Mouse (Mus musculus): ENCODE data around the gene Tff1. TPM values are rescaled to one million over a fixed set of nuclear protein-coding genes. Genes with fewer than 3 reads are reported as not detected.

The Tff1 gene
- polyA plus RNA-seq (2014; fragmentation: Nextera tagmentation; extraction: Ambion mirVana): not detected in 2 replicates

GRCm38 (mm10) chr17:31165127-31165526, at the start of gene Tff1:
Gene Tff1, minus strand, starts transcription at chr17:31165277.
- H3K9me3 ChIP-seq (replicated peaks; ENCODE audit: control insufficient read depth, low read length): no peaks in the 10 kb centered on the region
- DNase-seq (ENCODE audit: low spot score) (no peak), ATAC-seq (replicated peaks; ENCODE audit: insufficient number of reproducible peaks, low FRiP score, low TSS enrichment, low read depth) (no peak)
- H3K27ac ChIP-seq (replicated peaks; ENCODE audit: low read depth, low read length): no peak within 1 kb of the TSS
- 87% methylated on average over 6 of the region's 6 CpGs for WGBS
- no peaks in the 10 kb centered on the region for H3K4me1 ChIP-seq (ENCODE audit: control insufficient read depth, insufficient read depth, low read length)
- no peak within 1 kb of the TSS for H3K4me3 ChIP-seq (ENCODE audit: low read depth, low read length)
- H3K36me3 ChIP-seq (replicated peaks; ENCODE audit: control insufficient read depth, insufficient read depth, low read depth, low read length): no peaks in the 10 kb centered on the region
- no peak within 1 kb of the TSS for H3K4me2 ChIP-seq (ENCODE audit: low read depth, low read length)
- no peaks in the 10 kb centered on the region for H3K27me3 ChIP-seq (ENCODE audit: control insufficient read depth, insufficient read depth, low read length)
- H3K9ac ChIP-seq (replicated peaks; ENCODE audit: low read length): no peak within 1 kb of the TSS

- no peak overlapping the region for H3K4me3 ChIP-seq (ENCODE audit: low read depth, low read length)
- no peaks in the 10 kb centered on the region for H3K36me3 ChIP-seq (replicated peaks; ENCODE audit: control insufficient read depth, insufficient read depth, low read depth, low read length)
- H3K9ac ChIP-seq (replicated peaks; ENCODE audit: low read length): no peak overlapping the region
- no peaks in the 10 kb centered on the region for H3K27me3 ChIP-seq (ENCODE audit: control insufficient read depth, insufficient read depth, low read length)
- no peaks in the 10 kb centered on the region for H3K9me3 ChIP-seq (replicated peaks; ENCODE audit: control insufficient read depth, low read length)
- ATAC-seq (replicated peaks; ENCODE audit: insufficient number of reproducible peaks, low FRiP score, low TSS enrichment, low read depth): no peak
- no peaks in the 10 kb centered on the region for H3K4me1 ChIP-seq (ENCODE audit: control insufficient read depth, insufficient read depth, low read length)
- no peak overlapping the region for H3K27ac ChIP-seq (replicated peaks; ENCODE audit: low read depth, low read length)
- H3K4me2 ChIP-seq (ENCODE audit: low read depth, low read length): no peak overlapping the region
- no peak for DNase-seq (ENCODE audit: low spot score)
- WGBS: 93% methylated on average over 6 of the region's 6 CpGs
Measured at GRCm38 (mm10) chr17:31211881-31212280, 46.8 kb upstream of the Tff1 start.

GRCm38 (mm10) chr17:31210299-31210698, 45.2 kb upstream of the Tff1 start:
- H3K4me2 ChIP-seq (ENCODE audit: low read depth, low read length): no peak overlapping the region

GRCm38 (mm10) chr17:31209376-31209930, 44.4 kb upstream of the Tff1 start:
- no peak for ATAC-seq (replicated peaks; ENCODE audit: insufficient number of reproducible peaks, low FRiP score, low TSS enrichment, low read depth)
- 92% methylated on average over 11 of the region's 11 CpGs for WGBS
- H3K9me3 ChIP-seq (replicated peaks; ENCODE audit: control insufficient read depth, low read length): no peaks in the 10 kb centered on the region
- no peak overlapping the region for H3K4me2 ChIP-seq (ENCODE audit: low read depth, low read length)
- H3K4me3 ChIP-seq (ENCODE audit: low read depth, low read length): no peak overlapping the region
- H3K4me1 ChIP-seq (ENCODE audit: control insufficient read depth, insufficient read depth, low read length): no peaks in the 10 kb centered on the region
- H3K27me3 ChIP-seq (ENCODE audit: control insufficient read depth, insufficient read depth, low read length): no peaks in the 10 kb centered on the region
- DNase-seq (ENCODE audit: low spot score): no peak
- H3K27ac ChIP-seq (replicated peaks; ENCODE audit: low read depth, low read length): no peak overlapping the region
- no peaks in the 10 kb centered on the region for H3K36me3 ChIP-seq (replicated peaks; ENCODE audit: control insufficient read depth, insufficient read depth, low read depth, low read length)
- H3K9ac ChIP-seq (replicated peaks; ENCODE audit: low read length): no peak overlapping the region

More at GRCm38 (mm10) chr17:31210299-31210698, 45.2 kb upstream of the Tff1 start:
- Histone ChIP-seq H3K27me3 (ENCODE audit: control insufficient read depth, insufficient read depth, low read length) (no peaks in the 10 kb centered on the region), H3K4me3 (ENCODE audit: low read depth, low read length) (no peak overlapping the region), H3K9me3 (replicated peaks; ENCODE audit: control insufficient read depth, low read length) (no peaks in the 10 kb centered on the region), H3K4me1 (ENCODE audit: control insufficient read depth, insufficient read depth, low read length) (no peaks in the 10 kb centered on the region), H3K9ac (replicated peaks; ENCODE audit: low read length) (no peak overlapping the region), H3K27ac (replicated peaks; ENCODE audit: low read depth, low read length) (no peak overlapping the region), H3K36me3 (replicated peaks; ENCODE audit: control insufficient read depth, insufficient read depth, low read depth, low read length) (no peaks in the 10 kb centered on the region)
- 88% methylated on average over 7 of the region's 7 CpGs for WGBS
- DNase-seq (ENCODE audit: low spot score) (no peak), ATAC-seq (replicated peaks; ENCODE audit: insufficient number of reproducible peaks, low FRiP score, low TSS enrichment, low read depth) (no peak)

- H3K36me3 ChIP-seq (replicated peaks; ENCODE audit: control insufficient read depth, insufficient read depth, low read depth, low read length): no peaks in the 10 kb centered on the region
- H3K4me1 ChIP-seq (ENCODE audit: control insufficient read depth, insufficient read depth, low read length): no peaks in the 10 kb centered on the region
- H3K9ac ChIP-seq (replicated peaks; ENCODE audit: low read length): no peak overlapping the region
- H3K4me3 ChIP-seq (ENCODE audit: low read depth, low read length): no peak overlapping the region
- ATAC-seq (replicated peaks; ENCODE audit: insufficient number of reproducible peaks, low FRiP score, low TSS enrichment, low read depth) (no peak), DNase-seq (ENCODE audit: low spot score) (no peak)
- no peak overlapping the region for H3K27ac ChIP-seq (replicated peaks; ENCODE audit: low read depth, low read length)
- WGBS: 88% methylated on average over 8 of the region's 8 CpGs
- no peak overlapping the region for H3K4me2 ChIP-seq (ENCODE audit: low read depth, low read length)
- H3K9me3 ChIP-seq (replicated peaks; ENCODE audit: control insufficient read depth, low read length): no peaks in the 10 kb centered on the region
- no peaks in the 10 kb centered on the region for H3K27me3 ChIP-seq (ENCODE audit: control insufficient read depth, insufficient read depth, low read length)
Measured at GRCm38 (mm10) chr17:31208654-31209053, 43.6 kb upstream of the Tff1 start.

GRCm38 (mm10) chr17:31207771-31208334, 42.8 kb upstream of the Tff1 start, which contains the start of gene Ubash3a:
Gene Ubash3a, plus strand, starts transcription at chr17:31207873.
- no peaks in the 10 kb centered on the region for H3K4me1 ChIP-seq (ENCODE audit: control insufficient read depth, insufficient read depth, low read length)
- no peak within 1 kb of the TSS for H3K9ac ChIP-seq (replicated peaks; ENCODE audit: low read length)
- no peak within 1 kb of the TSS for H3K27ac ChIP-seq (replicated peaks; ENCODE audit: low read depth, low read length)
- no peaks in the 10 kb centered on the region for H3K9me3 ChIP-seq (replicated peaks; ENCODE audit: control insufficient read depth, low read length)
- H3K36me3 ChIP-seq (replicated peaks; ENCODE audit: control insufficient read depth, insufficient read depth, low read depth, low read length): no peaks in the 10 kb centered on the region
- no peaks in the 10 kb centered on the region for H3K27me3 ChIP-seq (ENCODE audit: control insufficient read depth, insufficient read depth, low read length)
- DNase-seq (ENCODE audit: low spot score) (no peak), ATAC-seq (replicated peaks; ENCODE audit: insufficient number of reproducible peaks, low FRiP score, low TSS enrichment, low read depth) (no peak)
- no peak within 1 kb of the TSS for H3K4me2 ChIP-seq (ENCODE audit: low read depth, low read length)
- no peak within 1 kb of the TSS for H3K4me3 ChIP-seq (ENCODE audit: low read depth, low read length)
- WGBS: 74% methylated on average over 12 of the region's 12 CpGs

- no peak within 1 kb of the TSS for H3K27ac ChIP-seq (replicated peaks; ENCODE audit: low read depth, low read length)
- WGBS: 87% methylated on average over 11 of the region's 11 CpGs
- H3K9me3 ChIP-seq (replicated peaks; ENCODE audit: control insufficient read depth, low read length): no peaks in the 10 kb centered on the region
- H3K4me2 ChIP-seq (ENCODE audit: low read depth, low read length): no peak within 1 kb of the TSS
- H3K9ac ChIP-seq (replicated peaks; ENCODE audit: low read length): no peak within 1 kb of the TSS
- no peak for ATAC-seq (replicated peaks; ENCODE audit: insufficient number of reproducible peaks, low FRiP score, low TSS enrichment, low read depth)
- H3K27me3 ChIP-seq (ENCODE audit: control insufficient read depth, insufficient read depth, low read length): no peaks in the 10 kb centered on the region
- H3K4me3 ChIP-seq (ENCODE audit: low read depth, low read length): no peak within 1 kb of the TSS
- H3K4me1 ChIP-seq (ENCODE audit: control insufficient read depth, insufficient read depth, low read length): no peaks in the 10 kb centered on the region
- no peaks in the 10 kb centered on the region for H3K36me3 ChIP-seq (replicated peaks; ENCODE audit: control insufficient read depth, insufficient read depth, low read depth, low read length)
- DNase-seq (ENCODE audit: low spot score): no peak
Measured at GRCm38 (mm10) chr17:31198877-31199276, 33.8 kb upstream of the Tff1 start, which contains the start of gene Tmprss3. Gene Tmprss3, minus strand, starts transcription at chr17:31198977.

GRCm38 (mm10) chr17:31196283-31196682, 31.2 kb upstream of the Tff1 start:
- DNase-seq (ENCODE audit: low spot score) (no peak), ATAC-seq (replicated peaks; ENCODE audit: insufficient number of reproducible peaks, low FRiP score, low TSS enrichment, low read depth) (no peak)
- Histone ChIP-seq H3K4me3 (ENCODE audit: low read depth, low read length) (no peak overlapping the region), H3K4me2 (ENCODE audit: low read depth, low read length) (no peak overlapping the region), H3K27me3 (ENCODE audit: control insufficient read depth, insufficient read depth, low read length) (no peaks in the 10 kb centered on the region), H3K36me3 (replicated peaks; ENCODE audit: control insufficient read depth, insufficient read depth, low read depth, low read length) (no peaks in the 10 kb centered on the region), H3K9me3 (replicated peaks; ENCODE audit: control insufficient read depth, low read length) (no peaks in the 10 kb centered on the region), H3K4me1 (ENCODE audit: control insufficient read depth, insufficient read depth, low read length) (no peaks in the 10 kb centered on the region), H3K27ac (replicated peaks; ENCODE audit: low read depth, low read length) (no peak overlapping the region), H3K9ac (replicated peaks; ENCODE audit: low read length) (no peak overlapping the region)
- WGBS: 85% methylated on average over 7 of the region's 7 CpGs

Measured in embryonic facial prominence, embryonic 11.5 days (tissue).